Mouse (Mus musculus): ENCODE data around the gene Prss27.

Prss27 gene

DNA sequence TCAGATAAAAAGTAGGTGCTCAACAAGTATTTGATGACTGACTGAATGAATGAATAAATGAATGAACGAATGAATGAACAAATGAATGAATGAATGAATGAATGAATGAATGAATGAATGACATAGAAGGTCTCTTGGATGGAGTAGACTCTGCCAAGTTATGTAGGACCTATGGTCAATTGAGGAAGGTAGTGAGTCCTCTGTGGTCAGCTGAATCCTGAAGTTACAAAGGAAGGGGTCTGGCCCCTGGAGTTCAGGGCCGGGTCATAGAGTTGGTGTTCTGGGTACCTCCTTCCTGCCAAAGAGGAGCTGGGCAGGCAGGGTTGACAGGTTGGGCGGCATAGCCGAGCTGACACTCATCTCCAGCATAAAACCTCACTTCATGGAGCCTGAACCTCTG is at the start of gene Prss27:
TSS of gene Prss27 (plus strand) at position 301 of the 400 bp plus-strand sequence.
- no peak for DNase-seq

DNA sequence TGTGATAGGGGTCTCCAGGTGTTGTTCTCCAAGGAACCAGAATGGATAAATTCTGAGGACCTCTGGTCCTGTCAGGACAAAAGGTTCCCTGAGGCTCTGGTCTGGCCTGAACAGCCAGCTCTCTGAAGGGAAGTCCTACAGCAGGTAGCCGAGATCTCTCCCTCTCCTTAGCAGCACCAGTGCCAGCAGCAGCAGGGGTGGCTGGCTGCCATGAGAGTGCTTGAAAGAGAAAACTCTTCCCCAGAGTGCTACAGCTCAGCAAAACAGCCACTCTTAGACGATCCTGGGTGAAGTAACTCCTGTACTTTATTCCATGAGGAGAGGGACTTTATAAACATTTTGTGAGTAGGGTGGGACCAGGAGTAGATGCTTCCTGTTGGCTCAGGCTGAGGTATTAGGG is 48.1 kb upstream of the Prss27 start:
- no peak for DNase-seq

DNA sequence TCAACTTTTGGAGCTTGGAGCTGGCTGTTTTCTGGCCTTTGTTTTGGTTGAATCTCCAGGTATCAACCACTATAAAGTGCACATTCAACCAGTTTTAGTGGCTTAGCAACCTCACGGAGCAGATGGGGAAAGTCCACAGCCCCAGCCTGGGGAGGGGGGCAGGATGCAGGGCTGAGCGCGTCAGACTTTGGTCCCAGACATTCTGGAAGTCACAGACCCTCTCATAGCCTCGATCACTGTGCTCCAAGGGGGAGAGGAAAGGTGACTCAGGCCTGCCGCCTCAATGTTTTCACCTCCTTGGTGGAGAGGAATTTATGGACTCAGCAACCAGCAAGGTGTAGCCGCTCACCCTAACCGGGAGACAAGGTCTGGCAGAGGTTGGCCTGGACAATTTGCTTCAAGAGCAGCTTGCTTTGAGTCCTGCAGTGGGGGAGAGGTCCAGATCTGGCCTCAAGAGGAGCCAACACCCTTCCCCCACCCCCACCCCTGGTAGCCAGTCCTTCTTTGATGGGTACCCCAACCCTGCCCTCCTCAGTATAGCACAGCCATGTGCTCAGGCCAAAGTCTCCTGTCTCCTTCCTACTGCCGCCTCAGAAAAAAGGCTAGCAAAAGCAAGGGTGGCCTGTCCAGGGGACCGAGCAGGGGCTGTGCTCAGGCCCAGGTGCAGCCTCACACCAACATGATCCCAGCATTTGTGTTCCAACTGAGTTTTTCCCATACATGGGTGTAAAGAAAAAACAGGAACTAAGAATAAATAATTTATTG is 45.0 kb upstream of the Prss27 start:
- DNase-seq = no peak

DNA sequence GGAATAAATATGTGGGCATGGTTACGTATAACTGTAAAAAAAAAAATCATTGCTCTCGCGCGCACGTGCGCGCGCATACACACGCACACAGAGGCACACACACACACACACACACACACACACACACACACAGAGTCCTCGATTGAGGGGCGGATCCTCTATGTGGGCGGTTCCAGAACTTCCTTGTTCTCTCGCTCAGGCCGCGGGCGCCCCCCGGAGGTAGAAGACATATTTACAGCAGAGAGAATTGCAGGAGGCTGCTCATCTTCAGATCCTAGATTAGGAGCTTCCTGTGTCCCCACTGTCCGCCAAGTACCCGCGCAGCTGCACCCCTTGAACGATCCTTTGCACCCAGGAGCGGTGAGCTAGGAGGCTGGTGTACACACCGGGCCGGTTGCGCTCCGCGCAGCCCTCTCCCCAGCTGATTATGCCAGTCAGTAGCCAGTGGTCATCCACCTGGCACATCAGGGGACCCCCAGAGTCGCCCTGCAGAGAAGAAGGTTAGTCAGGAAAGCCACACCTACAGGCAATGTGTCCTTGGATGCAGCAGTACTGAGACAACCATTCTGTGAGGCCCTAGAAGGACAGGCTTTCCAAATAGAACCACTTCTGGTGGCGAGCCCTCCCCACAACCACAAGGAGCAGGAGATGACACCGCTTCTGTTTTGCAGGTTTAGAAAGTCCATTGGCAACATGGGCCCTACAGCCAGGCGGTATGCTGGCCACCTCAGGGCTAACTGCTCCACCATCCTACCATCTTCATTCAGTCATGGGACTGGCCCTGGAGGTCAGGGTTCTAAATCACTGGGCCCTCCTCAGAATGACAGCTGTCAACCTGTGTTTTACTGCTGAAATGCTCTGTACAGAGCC is 44.1 kb upstream of the Prss27 start:
- peak; percentile 87 to 89 for DNase-seq

DNA sequence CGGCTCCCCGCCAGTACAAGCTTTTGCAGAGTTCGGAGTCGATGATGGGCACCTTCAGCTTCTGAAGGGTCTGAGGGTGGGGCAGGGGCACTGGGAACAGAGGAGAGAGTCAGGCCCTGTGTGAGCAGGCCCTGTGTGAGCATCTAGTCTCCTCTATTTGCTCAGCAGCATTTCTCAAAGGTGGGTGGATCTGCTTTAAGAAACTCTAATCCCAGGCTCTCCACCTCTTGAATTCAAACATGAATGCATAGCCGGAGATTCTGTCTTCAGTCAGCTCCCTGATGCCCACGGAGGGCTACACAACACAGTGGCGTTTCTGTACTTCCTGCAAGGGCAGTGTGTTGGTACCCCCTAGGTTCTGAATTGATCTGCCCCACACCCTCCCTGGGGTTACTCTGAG is 43.3 kb upstream of the Prss27 start:
- DNase-seq = no peak

DNA sequence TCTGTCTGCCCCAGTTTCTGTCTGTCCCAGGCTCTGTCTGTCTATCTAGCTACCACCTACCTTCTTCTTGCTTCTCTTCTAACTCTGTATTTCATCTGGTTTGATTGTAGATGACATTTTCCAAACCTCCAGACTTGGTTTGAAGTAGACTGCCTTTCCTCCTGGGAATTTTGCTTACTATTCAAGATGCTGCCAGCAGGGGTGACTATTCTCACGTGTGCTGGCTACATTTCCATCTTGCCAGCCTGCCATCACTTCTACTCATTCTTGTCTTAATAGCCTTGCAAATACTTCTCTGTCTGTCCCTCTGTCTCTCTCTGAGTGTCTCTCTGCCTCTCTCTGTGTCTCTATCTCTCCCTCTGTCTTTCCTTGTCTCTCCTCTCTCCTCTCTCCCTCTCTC is 42.5 kb upstream of the Prss27 start:
- DNase-seq = no peak

DNA sequence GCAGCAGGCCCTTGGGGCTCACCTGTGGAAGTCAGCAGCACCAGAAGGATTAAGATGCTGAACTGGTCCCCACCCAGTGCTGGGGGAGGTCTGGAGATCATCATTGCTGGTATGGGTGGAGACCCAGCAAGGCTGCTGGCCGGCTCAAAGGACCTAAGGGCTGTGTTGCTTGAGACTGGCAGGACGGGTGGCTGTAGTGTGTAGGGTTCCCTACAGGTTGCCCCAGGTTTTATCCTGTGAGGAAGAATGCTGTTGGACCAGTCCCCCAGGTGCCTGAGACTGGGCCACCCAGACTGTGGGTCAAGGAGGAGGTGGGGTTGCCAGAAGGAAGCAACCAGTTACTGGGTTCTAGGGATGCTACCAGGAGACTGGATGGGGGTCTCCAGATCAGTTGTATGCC is 40.0 kb upstream of the Prss27 start, which contains the start of gene Prss22:
TSS of gene Prss22 (minus strand) at position 200 of the 400 bp plus-strand sequence.
- no peak for DNase-seq

DNA sequence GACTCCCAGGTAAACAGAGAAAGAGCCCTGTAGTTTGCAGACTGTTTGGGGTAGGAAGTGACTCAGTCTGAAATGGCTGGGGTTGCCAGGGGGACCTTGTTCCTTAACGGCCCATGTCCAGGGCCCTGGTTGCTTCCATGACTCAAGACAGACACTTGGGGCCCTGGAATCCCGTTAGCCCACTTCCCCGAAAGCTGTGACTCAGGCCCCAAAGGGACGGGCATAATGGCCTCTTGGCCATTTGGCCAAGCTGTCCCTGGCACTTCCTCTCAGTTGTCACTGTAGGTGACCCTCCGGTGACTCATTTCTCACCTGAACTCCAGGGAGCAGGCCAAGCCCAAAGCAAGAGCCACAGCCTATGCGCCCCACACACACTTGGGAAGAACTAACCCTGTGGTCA is 39.6 kb upstream of the Prss27 start:
- DNase-seq = no peak

DNA sequence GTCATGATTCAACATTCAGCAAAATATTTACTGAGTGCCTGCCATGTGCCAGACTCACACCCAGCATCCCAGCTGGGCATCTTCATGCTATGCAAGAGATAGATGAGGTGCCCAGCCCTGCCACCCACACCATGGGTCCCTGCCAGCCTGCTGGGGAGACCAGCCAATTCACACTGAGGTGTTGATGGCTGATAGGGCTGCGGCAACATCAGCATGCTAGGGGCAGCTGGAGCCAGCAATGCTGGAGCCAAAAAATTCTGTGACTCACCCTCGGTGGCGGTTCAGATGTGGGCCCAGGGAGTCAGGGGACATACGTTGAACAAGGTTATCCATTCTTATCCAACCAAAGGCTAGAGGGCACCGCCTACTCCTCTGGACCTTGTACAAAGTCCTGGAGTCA is 37.5 kb upstream of the Prss27 start:
- DNase-seq = no peak

DNA sequence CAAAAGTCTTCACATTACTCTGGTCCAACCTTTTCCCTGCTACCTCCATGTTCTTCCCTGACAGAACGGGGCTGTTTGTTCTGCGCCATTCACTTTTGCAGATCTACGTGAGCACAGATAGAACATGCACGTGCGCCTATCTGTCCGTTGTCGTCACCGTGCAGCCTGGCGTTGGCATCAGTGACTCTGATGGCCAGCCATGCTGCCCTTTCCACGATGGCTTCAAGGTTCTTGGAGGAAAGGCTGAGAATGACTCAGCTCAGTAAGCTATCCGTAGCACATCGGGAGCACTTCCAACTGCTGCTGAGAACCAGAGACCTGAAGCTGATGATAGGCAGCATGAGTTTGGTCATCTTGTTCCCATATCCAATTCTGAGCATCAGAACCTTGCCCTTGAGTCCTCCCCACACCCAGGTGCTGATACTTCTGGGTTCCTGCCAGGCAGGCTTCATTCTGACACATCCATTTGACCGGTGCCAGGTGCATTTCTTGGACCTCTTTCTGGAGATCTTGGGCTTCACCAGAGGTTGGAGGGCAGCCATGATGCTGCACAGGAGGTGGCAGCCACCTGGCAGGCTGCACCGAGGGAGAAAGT is 33.8 kb upstream of the Prss27 start:
- DNase-seq = no peak

DNA sequence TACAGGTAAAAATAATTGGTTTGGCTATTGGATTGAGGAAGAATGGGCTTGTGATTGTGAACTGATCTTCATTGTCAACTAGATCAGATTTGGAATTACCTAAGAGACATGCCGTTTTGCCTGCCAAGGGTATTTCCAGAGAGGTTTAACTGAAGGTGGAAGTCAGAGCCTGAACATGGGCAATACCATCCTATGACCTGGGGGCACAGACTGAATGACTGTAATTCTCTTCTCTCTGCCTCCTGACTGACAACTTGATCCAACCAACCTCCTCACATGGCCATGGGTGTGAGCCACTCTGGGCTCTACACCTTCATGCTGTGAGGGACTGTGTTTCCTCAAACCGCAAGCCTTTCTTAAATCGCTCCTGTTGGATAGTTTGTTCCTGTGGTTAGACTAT is 32.9 kb upstream of the Prss27 start:
- DNase-seq = no peak

DNA sequence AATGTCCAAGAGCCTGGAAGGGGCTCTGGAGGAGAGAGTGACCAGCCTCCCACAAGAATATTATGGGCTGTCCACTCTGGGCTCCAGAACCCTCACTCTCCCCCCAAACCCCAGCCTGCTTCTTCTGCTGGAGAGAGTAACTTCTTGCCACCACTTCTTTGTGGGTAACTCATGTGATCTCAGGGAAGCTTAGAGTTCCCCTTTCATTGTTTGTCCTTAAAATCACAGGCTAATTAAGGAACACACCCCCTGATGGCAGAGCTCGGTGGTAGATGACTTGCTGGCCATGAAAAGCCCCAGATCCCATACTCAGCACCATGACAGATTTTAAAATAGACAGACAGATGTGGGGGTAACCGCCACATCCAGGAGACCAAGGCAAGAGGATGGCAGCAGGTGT is 31.0 kb upstream of the Prss27 start:
- peak in 1 of 2 experiments; percentile 3 for DNase-seq

DNA sequence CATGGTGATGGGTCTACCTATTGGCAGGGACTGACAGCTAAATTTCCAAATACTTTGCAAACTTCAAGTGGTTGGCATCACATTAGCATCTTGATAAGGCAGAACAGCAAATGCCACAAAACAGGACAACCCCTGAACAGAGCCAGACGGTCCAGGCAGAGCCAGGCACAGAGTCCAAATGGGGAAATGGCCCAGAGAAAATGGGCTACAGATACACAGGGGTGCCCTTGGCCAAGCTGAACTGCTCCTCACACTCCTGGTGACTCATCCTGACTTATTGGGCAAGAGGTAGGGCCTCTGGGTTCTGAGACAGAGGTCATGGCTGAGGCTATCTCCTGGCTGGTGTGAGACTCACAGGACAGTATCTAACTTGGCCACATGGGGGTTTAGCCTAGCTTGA is 30.6 kb upstream of the Prss27 start:
- no peak for DNase-seq

DNA sequence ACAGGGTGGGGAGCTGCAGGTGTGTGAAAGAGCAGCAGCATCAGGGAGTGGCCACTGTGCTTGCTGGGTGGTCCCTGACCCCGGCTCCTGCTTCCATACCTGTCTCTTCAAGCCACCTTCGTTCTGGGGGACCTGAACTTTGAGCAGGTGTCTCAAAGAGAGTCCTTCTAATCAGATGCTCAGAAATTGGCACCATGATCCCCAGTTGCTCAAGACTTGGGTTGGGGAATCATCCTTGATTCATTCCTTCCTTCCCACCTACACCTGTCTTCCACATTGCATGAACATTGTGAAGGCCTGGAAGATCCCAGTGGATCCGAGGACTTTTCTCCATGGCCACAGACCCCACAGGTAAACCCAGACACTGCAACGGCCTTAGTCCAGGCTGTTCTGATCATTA is 29.8 kb upstream of the Prss27 start:
- no peak for DNase-seq

DNA sequence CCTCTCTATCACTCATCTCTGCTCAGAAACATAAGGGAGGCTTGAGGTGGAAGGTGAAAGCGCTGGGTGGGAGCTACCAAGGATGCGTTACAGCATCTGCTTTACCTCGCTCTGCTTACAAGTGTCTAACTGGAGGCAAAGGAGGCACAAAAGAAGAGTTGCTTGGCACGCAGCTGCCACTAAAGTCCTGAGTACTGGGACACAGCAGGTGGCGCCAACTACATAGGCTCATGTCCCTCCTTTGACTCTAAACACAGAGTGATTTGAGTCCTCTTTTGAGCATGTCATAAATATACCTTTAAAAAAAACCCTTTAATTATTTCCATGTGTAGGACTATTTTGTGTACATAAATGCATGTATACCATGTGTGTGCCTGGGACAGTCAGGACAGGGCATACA is 28.3 kb upstream of the Prss27 start:
- no peak for DNase-seq

DNA sequence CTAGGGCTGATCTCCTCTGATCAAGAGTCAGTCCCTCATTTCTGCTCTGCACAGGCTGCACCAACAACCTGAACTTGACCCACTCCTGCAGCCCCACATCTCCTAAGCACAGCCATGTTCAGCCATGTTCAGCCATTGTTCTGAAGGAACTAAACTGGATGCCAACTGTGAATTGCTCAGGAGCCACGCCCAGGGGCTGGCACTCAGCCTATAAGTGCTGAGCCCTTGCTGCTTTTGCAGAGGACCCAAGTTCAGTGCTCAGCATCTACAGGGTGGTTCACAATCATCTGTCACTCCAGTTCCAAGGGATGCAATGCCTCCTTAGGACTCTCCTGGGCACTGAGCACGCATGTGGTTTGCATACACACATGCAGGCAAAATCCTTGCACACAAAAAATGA is 25.0 kb upstream of the Prss27 start:
- no peak for DNase-seq

DNA sequence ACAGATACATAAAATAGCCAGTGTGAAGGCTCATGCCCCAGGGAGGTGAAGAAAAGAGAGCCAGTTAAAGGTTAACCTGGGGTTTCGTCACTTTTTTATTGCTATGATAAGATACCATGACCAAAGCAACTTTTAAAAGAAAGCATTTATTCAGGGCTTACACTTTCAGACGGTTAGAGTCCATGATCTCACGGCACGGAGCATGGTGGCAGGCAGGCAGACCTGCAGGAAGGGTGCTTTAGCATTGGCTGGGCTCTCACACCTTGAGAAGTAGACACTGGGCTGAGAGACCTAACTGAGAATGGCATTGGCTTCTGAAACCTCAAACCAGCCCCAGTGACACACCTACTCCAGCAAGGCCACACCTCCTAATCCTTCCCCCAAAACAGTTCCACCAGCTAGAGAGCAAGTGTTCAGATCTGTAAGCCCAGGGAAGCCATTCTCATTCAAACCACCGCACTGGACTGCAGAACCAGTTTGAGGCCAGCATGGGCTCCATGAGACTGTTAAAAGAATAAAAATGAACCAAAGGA is 23.4 kb upstream of the Prss27 start:
- no peak for DNase-seq

DNA sequence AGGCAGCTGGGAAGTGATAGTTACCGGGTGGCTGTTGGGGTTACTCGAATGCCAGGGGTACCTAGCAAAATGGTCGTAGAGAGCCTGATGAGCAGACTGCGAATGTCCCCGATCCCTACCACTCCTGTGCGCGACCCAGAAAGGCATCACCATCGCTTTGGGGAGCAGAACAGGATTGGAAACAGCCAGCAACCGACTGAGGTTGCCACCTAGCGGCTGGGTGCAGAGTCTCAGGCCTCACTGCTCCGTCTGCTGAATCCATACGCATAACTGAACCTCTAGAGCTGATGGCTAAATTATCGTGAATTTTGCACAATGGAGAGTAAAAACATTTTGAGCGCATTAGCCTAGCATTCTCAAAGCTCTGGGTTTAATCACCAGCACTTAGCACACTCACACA is 22.2 kb upstream of the Prss27 start:
- peak; percentile 13 to 22 for DNase-seq

DNA sequence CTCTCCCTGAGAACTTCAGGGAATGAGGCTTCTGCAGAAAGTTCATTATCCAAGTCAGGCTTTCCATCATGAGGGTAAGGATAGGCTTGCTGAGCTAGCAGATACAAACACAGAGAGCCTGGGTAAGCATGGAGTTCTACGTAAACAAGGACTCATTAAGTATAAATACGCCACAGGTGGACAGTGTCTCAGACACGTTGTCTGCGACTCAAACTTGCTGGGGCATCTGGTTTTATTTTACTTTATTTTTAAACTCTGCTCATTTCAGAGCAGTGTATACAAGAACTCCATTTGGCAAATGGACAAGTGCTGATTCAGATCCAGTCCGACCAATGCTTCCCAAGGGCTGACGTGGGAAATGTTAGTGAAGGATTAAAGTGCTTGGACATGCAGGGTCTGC is 17.2 kb upstream of the Prss27 start:
- DNase-seq = no peak

DNA sequence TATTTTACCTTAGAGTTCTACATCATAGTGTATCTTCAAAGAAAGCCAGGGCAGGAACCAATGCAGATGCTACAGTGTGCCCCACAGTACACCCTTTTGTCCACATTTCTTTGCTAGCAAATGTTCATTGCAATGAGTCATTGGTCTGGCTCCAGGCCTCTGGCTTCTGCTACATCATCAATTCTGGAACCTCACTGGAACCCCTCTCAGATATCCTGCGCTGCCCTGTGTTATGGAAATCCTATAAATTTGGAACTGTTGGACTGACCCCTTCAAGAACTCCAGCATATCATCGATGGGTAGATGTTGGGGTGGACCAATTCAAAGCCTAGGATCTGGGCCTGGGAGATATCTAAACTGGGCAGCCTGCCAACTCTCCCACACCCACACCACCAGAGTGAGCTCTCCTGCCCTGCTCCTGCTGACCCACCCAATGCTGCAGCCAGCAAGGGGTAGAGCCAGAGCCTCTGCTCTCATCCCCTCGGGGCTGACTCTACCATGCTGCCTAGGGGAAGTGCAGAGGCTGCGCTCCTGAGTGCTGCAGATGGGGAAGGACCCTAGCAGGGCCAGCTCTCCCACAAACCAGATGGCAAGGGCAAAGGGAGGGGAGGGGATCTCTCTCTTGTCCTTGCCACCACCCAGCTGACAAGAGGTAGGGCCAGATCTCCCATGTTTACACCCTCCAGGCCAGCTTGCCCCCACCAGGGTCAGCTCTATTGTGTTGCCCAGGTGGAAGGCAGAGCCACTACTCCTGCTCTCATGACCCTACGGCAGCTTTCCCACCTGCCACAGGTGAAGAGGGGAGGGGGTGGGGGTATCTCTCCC is 16.4 kb upstream of the Prss27 start:
- DNase-seq = no peak

DNA sequence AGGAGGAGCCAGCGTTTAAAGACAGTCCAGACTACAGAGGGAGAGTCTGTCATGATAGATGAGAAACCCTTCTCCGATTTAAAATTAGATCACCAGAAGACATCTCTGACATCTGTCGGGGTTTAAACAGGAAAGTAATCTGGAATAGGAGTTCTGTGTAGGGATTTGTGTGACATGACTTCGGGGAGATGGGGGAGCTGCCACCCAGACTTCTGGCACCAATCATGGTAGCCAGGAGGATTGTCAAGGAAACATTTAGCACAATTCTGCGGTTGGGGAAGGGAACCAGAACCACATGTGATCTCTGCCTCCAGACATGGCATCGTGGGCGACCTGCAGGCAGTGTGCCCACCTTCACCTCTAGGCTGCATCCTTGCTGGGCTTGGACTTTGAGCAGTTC is 8.5 kb upstream of the Prss27 start:
- DNase-seq = no peak

DNA sequence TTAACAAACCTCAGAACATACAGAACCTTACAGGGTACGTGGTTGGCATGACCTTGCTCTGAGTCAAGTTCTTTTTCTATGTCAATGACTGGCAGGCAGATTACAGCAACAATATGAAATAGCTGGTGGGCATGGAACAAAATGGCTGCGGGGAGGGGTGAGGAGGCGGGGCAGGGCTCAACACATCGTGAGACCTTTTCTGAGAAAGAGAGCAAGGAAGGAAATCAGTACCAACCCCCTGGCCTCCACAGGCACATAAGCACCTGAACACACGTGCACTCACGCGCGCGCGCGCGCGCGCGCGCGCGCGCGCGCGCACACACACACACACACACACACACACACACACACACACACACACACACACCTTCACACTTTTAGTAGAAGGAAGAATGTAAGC is 7.4 kb upstream of the Prss27 start:
- no peak for DNase-seq

DNA sequence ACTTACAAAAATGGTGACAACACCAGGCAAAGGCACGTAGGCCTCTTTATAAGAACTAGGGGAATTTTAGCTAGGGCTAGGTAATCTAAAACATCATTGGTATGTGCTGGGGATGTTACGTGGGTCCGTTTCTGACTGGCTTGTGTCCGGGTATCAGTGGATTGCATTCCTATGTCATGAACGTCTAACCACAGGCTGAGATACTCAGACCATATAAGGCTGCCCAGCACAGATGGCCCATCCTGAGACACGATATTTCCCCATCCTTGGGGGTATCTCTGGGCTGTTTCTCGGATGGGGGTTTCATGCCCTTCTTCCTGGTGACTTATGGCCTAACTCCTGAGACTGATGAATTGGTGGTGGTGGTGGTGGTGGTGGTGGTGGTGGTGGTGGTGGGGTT is 2.9 kb upstream of the Prss27 start:
- DNase-seq = no peak
